Mouse (Mus musculus) thymus, adult 2 months (tissue): Measurements from ENCODE around the gene Tspan1.

ENCODE experiments used
- CTCF ChIP-seq: fragments of 200-500 bp; IDR thresholded peaks from 2 replicates; pipeline ENCODE4 v1.5.1; 2012; ENCODE audit warnings: mild to moderate bottlenecking, control low read depth, low read length, moderate library complexity, borderline replicate concordance; ENCODE audit not compliant: control insufficient read depth, poor library complexity, insufficient read depth; ENCODE audit errors: extremely low read depth
- POLR2A ChIP-seq: fragments of 200-500 bp; IDR thresholded peaks from 2 replicates; pipeline ENCODE4 v1.6.1; 2012; ENCODE audit warnings: mild to moderate bottlenecking, low read length, control low read depth, moderate library complexity; ENCODE audit not compliant: control insufficient read depth, poor library complexity, insufficient read depth; ENCODE audit errors: extremely low read depth

DNA sequence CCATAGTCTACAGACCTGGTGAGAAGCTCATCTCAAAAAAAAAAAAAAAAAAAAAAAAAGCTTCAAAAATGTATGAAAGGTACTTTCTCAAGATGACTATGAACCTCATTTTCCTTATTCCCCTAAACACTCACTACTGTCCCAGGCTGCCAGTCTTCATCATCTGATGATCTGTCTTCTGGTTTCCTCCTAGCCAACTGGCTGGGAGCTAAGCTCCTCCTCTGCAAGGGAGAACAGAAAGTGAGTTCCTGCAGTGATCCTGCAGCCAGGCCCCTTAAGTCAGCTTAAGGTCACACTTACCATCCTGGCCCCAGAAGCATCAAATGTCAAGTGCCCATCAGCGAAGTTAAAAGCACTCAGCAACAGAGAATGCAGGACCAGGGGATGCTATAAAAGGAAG lies 44.6 kb downstream of the Tspan1 start:
- TF ChIP-seq CTCF (no peak), POLR2A (no peak)
